ENCODE assay signal across 18 mouse cellular contexts in genomic region chr4:130296243-130296965, GRCm38 (mm10). TPM values are rescaled to one million over a fixed set of nuclear protein-coding genes. Genes with fewer than 3 reads are reported as not detected.
A peak's percentile ranks its signal among the peaks of the same experiment; 100 is the strongest.
DNase-seq lines count a peak whose midpoint lies in the region; ATAC-seq lines count a peak whose summit lies in the region.
"Had no signal": no experiment of that assay in that cellular context is flagged by ENCODE, and none has a peak within 500 bp of the region (broad histone marks: within the 10 kb centered on the region; RNA-seq: fewer than 3 reads in every experiment).

No protein-coding gene starts in this region.

- H3K27me3 ChIP-seq in kidney, embryonic 15.5 days = peaks cover 11% of the 10 kb centered on the region; the same call in 1 of the 2 replicates
- H3K27me3 ChIP-seq in liver, embryonic 15.5 days = peaks cover 6% of the 10 kb centered on the region; the same call in 1 of the 2 replicates
- H3K27me3 ChIP-seq: hindbrain, embryonic 12.5 days; lung, embryonic 15.5 days; Patski had no signal

- H3K4me1 ChIP-seq in kidney, embryonic 15.5 days = peaks cover 15% of the 10 kb centered on the region
- peaks cover 63% of the 10 kb centered on the region for H3K4me1 ChIP-seq in liver, embryonic 15.5 days (replicated peaks)
- H3K4me1 ChIP-seq: hindbrain, embryonic 12.5 days; lung, embryonic 15.5 days had no signal

- no peak for DNase-seq in kidney, postnatal 36 days
- DNase-seq in spleen, postnatal 4 days (ENCODE audit: low spot score in 2 of 2) = peak; percentile 57 to 69
- no peak for DNase-seq in adrenal gland, postnatal 14 days
- no peak for DNase-seq in lung, postnatal 10 days
- DNase-seq in left cerebral cortex, postnatal 14 days (ENCODE audit: low spot score in 2 of 2) = no peak
- DNase-seq: heart, adult 2 months; thymus, adult 18-20 months had no signal

- H3K9ac ChIP-seq in kidney, embryonic 15.5 days = no peak overlapping the region
- H3K9ac ChIP-seq in liver, embryonic 15.5 days = peak overlapping the region; percentile 50
- H3K9ac ChIP-seq: hindbrain, embryonic 12.5 days; lung, embryonic 15.5 days had no signal

- no peaks in the 10 kb centered on the region; the same call in 1 of the 2 replicates for H3K9me3 ChIP-seq in kidney, embryonic 15.5 days (replicated peaks)
- no peaks in the 10 kb centered on the region for H3K9me3 ChIP-seq in liver, embryonic 15.5 days (replicated peaks)
- H3K9me3 ChIP-seq: hindbrain, embryonic 12.5 days; lung, embryonic 15.5 days had no signal

- no peak overlapping the region for H3K4me3 ChIP-seq in kidney, embryonic 15.5 days (replicated peaks)
- H3K4me3 ChIP-seq in liver, embryonic 15.5 days (replicated peaks) = peak overlapping the region; percentile 45
- H3K4me3 ChIP-seq: heart, adult 2 months; hindbrain, embryonic 12.5 days; lung, embryonic 15.5 days had no signal

- H3K27ac ChIP-seq in kidney, embryonic 15.5 days = no peak overlapping the region
- peak overlapping the region; percentile 97 for H3K27ac ChIP-seq in liver, embryonic 15.5 days (replicated peaks)
- H3K27ac ChIP-seq: heart, adult 2 months; hindbrain, embryonic 12.5 days; lung, embryonic 15.5 days had no signal

- no peaks in the 10 kb centered on the region for H3K36me3 ChIP-seq in kidney, embryonic 15.5 days
- H3K36me3 ChIP-seq in liver, embryonic 15.5 days (replicated peaks) = no peaks in the 10 kb centered on the region
- H3K36me3 ChIP-seq: hindbrain, embryonic 12.5 days; lung, embryonic 15.5 days had no signal

- ATAC-seq in kidney, embryonic 15.5 days (replicated peaks; ENCODE audit: low FRiP score) = 0 out of 2 replicates have a peak, but pooled peaks have one; percentile 50
- ATAC-seq in erythroblast, adult 5-6 weeks (replicated peaks; ENCODE audit: low FRiP score, poor library complexity, severe bottlenecking) = peak; percentile 59
- ATAC-seq in liver, embryonic 15.5 days (ENCODE audit: insufficient read depth) = peak; percentile 82
- ATAC-seq: activated CD4-positive, CD25-positive, alpha-beta regulatory T cell, adult 4 months; midbrain, embryonic 16.5 days; Patski had no signal

- no peak overlapping the region for H3K4me2 ChIP-seq in kidney, embryonic 15.5 days
- peak overlapping the region; percentile 69 for H3K4me2 ChIP-seq in liver, embryonic 15.5 days
- H3K4me2 ChIP-seq: hindbrain, embryonic 12.5 days; lung, embryonic 15.5 days had no signal

- WGBS in kidney, embryonic 15.5 days = 81% methylated on average over 13 of the region's 13 CpGs
- 21% methylated on average over 13 of the region's 13 CpGs for WGBS in liver, embryonic 15.5 days (ENCODE audit: insufficient replicate concordance)

- intact Hi-C loops in left cerebral cortex, postnatal 14 days (cut with DNase I) = no loop called here

RNA-seq across cellular contexts. Expression of gene Fabp3, which starts 12.0 kb away (rescaled TPM):
- polyA plus RNA-seq in kidney, embryonic 15.5 days (2015; fragmentation: Nextera tagmentation; extraction: Ambion mirVana) = 70.7 and 81.3 TPM in 2 replicates
- 2.1 TPM in 1 of 2 replicates, not detected in the other for total RNA-seq in erythroblast, adult 5-6 weeks (2015; ENCODE audit: low replicate concordance)
- not detected in 2 replicates for total RNA-seq in erythroblast, adult 5-6 weeks (2017; ENCODE audit: low replicate concordance)
- 4.0 and 4.5 TPM in 2 replicates for polyA plus RNA-seq in liver, embryonic 15.5 days (2015; fragmentation: Nextera tagmentation; extraction: Ambion mirVana)
- total RNA-seq in adrenal gland, postnatal 14 days (2021) = 185 and 345 TPM in 2 replicates
- total RNA-seq in left cerebral cortex, postnatal 14 days (2021) = 100 to 1,000 TPM; 198 to 207 TPM

RNA-seq across cellular contexts. Expression of gene Gm10570, which starts 12.1 kb away (rescaled TPM):
- 0.36 and 0.57 TPM in 2 replicates for polyA plus RNA-seq in kidney, embryonic 15.5 days (2015; fragmentation: Nextera tagmentation; extraction: Ambion mirVana)
- not detected in 2 replicates for total RNA-seq in erythroblast, adult 5-6 weeks (2015; ENCODE audit: low replicate concordance)
- total RNA-seq in erythroblast, adult 5-6 weeks (2017; ENCODE audit: low replicate concordance) = not detected in 2 replicates
- polyA plus RNA-seq in liver, embryonic 15.5 days (2015; fragmentation: Nextera tagmentation; extraction: Ambion mirVana) = not detected in 2 replicates
- total RNA-seq in adrenal gland, postnatal 14 days (2021) = 1.5 TPM in 1 of 2 replicates, not detected in the other
- not detected for total RNA-seq in left cerebral cortex, postnatal 14 days (2021)
- total RNA-seq: adrenal gland, postnatal 36 days; heart, adult 2 months had no signal
- polyA plus RNA-seq: activated CD4-positive, CD25-positive, alpha-beta regulatory T cell, adult 4 months; intestine, embryonic 14.5 days; limb, embryonic 11.5 days; lung, embryonic 15.5 days; Patski had no signal

RNA-seq across cellular contexts. Expression of gene Serinc2, which starts 17.4 kb away (rescaled TPM):
- polyA plus RNA-seq in kidney, embryonic 15.5 days (2015; fragmentation: Nextera tagmentation; extraction: Ambion mirVana) = 43.8 and 48.8 TPM in 2 replicates
- not detected in 2 replicates for total RNA-seq in erythroblast, adult 5-6 weeks (2015; ENCODE audit: low replicate concordance)
- total RNA-seq in erythroblast, adult 5-6 weeks (2017; ENCODE audit: low replicate concordance) = 1.3 TPM in 1 of 2 replicates, not detected in the other
- 1.1 and 1.3 TPM in 2 replicates for polyA plus RNA-seq in liver, embryonic 15.5 days (2015; fragmentation: Nextera tagmentation; extraction: Ambion mirVana)
- total RNA-seq in adrenal gland, postnatal 14 days (2021) = 0.98 and 2.2 TPM in 2 replicates
- 1 to 10 TPM; 3.5 to 3.8 TPM for total RNA-seq in left cerebral cortex, postnatal 14 days (2021)

Comparison
In these comparisons a context has a peak if more than half of its experiments do, and no peak if none do; other contexts are left out.
1. DNase-seq: peak in spleen, postnatal 4 days (2 of 2); none in kidney, postnatal 36 days (0 of 2), adrenal gland, postnatal 14 days (single experiment), lung, postnatal 10 days (single experiment) and left cerebral cortex, postnatal 14 days (0 of 2).
2. RNA of gene Fabp3, which starts 12.0 kb away (total RNA-seq): 185 to 345 TPM in adrenal gland, postnatal 14 days and 198 to 207 TPM in left cerebral cortex, postnatal 14 days; 2.1 TPM in erythroblast, adult 5-6 weeks; every median in the first group is over 10 times any median in the second.
3. Peak in every context shown above with its lines, with median percentiles within 50 percentile points of each other: ATAC-seq.